Mouse (Mus musculus) left cerebral cortex, adult 8-10 months (tissue): ENCODE results near the gene Grik3. TPM values are rescaled to one million over a fixed set of nuclear protein-coding genes. Genes with fewer than 3 reads are reported as not detected.

ENCODE experiments used
- DNase-seq, 2 experiments: peaks; one replicate each; pipeline ENCODE4 v3.0.0; 2022; ENCODE audit warnings: low spot score in 2 of 2
- total RNA-seq, 4 experiments: library from RNA; stranded (reverse); gene quantifications; 2 replicates each; pipeline ENCODE4 v1.2.4; 2022

Gene Grik3
- total RNA-seq, 4 experiments from 2014 or later = 48.8 to 58.3 (median 53.5) TPM

GRCm38 (mm10) chr4:125637364-125637763, 146.9 kb downstream of the Grik3 start:
- DNase-seq = no peak

GRCm38 (mm10) chr4:125640520-125640919, 150.0 kb downstream of the Grik3 start:
- no peak for DNase-seq

- DNase-seq = no peak
These were observed 150.6 kb downstream of the Grik3 start for GRCm38 (mm10) chr4:125640921-125641663.

GRCm38 (mm10) chr4:125644581-125645568, 154.4 kb downstream of the Grik3 start:
- peak; percentile 53 to 74 for DNase-seq

GRCm38 (mm10) chr4:125651676-125652246, 161.3 kb downstream of the Grik3 start:
- no peak for DNase-seq

- no peak for DNase-seq
These were observed 165.5 kb downstream of the Grik3 start for GRCm38 (mm10) chr4:125656031-125656430.

GRCm38 (mm10) chr4:125658376-125658775, 167.9 kb downstream of the Grik3 start:
- no peak for DNase-seq

GRCm38 (mm10) chr4:125661982-125662381, 171.5 kb downstream of the Grik3 start:
- no peak for DNase-seq

- DNase-seq = no peak
These were observed 172.8 kb downstream of the Grik3 start for GRCm38 (mm10) chr4:125663262-125663661.

GRCm38 (mm10) chr4:125665955-125666354, 175.5 kb downstream of the Grik3 start:
- no peak for DNase-seq

GRCm38 (mm10) chr4:125682007-125682406, 191.5 kb downstream of the Grik3 start:
- no peak for DNase-seq

- DNase-seq = no peak
These were observed 196.6 kb downstream of the Grik3 start for GRCm38 (mm10) chr4:125687078-125687477.

GRCm38 (mm10) chr4:125695431-125695830, 204.9 kb downstream of the Grik3 start:
- DNase-seq = no peak

- no peak for DNase-seq
These were observed 205.9 kb downstream of the Grik3 start for GRCm38 (mm10) chr4:125696182-125696939.

GRCm38 (mm10) chr4:125697626-125698025, 207.1 kb downstream of the Grik3 start:
- DNase-seq = no peak

GRCm38 (mm10) chr4:125699056-125699455, 208.6 kb downstream of the Grik3 start:
- DNase-seq = no peak

GRCm38 (mm10) chr4:125700331-125700730, 209.8 kb downstream of the Grik3 start:
- DNase-seq = no peak

GRCm38 (mm10) chr4:125702607-125703309, 212.3 kb downstream of the Grik3 start:
- peak; percentile 72 to 91 for DNase-seq

GRCm38 (mm10) chr4:125703310-125703690, 212.8 kb downstream of the Grik3 start:
- peak in 1 of 2 experiments; percentile 47 for DNase-seq

GRCm38 (mm10) chr4:125705746-125706145, 215.2 kb downstream of the Grik3 start:
- DNase-seq = no peak
